Mouse (Mus musculus): Measurements from ENCODE around the gene Gorasp1. TPM values are rescaled to one million over a fixed set of nuclear protein-coding genes. Genes with fewer than 3 reads are reported as not detected.

Gorasp1 gene
- polyA plus RNA-seq, 1 experiment, result 0.49 TPM

DNA sequence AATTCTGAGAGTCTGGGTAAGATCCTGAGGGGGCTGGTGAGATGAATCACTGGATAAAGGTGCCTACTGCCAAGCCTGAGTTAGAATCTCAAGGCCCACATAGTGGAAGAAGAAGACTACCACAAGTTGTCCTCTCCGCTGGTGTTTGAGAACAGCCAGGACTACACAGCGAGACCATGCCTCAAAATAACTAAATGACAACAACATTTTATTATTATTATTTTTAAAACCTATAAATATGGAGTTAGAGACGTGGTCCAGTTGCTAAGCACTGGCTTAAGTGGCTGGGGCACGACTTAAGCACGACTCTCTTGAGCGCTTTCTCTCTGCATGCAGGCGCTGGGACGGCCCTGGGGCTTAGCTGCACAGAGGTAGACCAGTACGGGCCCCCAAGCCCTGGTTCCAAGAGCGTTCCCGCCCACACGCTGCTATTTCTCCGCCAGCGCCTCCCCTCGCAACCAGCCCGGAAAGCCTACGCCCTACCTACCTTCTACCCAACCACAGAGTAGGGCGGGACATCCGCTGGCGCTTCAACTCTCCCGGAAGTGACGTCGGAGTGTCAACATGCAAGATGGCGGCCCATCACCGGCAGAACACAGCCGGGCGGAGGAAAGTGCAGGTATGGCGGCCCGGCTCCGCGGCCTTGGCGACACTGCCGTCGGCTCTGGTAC is 42.9 kb downstream of the Gorasp1 start, which contains the start of gene Wdr48:
Gene Wdr48 (plus strand): TSS at position 540 of the 671 bp plus-strand sequence.
- H3K4me1 ChIP-seq (ENCODE audit: control insufficient read depth), result peaks cover 29% of the 10 kb centered on the region
- peaks cover 4% of the 10 kb centered on the region for H3K9me3 ChIP-seq (ENCODE audit: control insufficient read depth, low read length)
- H3K36me3 ChIP-seq (ENCODE audit: control insufficient read depth), result peaks cover 14% of the 10 kb centered on the region
- H3K4me3 ChIP-seq (replicated peaks), result peak within 1 kb of the TSS; percentile 96
- no peaks in the 10 kb centered on the region for H3K27me3 ChIP-seq (ENCODE audit: control insufficient read depth)
- no peak for TF ChIP-seq GATA1 (IDR thresholded peaks at IDR 0.05; ENCODE audit: low read length)
- TF ChIP-seq TAL1 (IDR thresholded peaks at IDR 0.05; ENCODE audit: low read length), result no peak

DNA sequence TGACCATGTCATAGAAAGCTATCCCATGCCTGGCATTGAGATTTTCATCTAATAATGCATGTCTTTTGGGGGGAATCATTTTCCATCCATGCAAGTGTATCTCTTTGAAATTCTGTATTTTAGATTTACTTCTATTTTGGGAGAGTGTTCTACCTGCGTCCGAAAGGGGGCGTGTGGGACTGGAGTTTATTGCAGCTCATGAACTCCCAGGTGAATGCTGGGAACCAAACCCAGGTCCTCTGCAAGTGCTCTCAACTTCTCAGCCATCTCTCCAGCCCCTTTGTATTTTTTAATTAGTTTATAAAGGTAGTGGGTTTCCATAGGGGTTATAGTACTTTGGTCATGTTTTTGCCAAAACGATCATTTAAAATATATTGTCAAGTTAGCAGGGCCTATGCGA is 43.5 kb downstream of the Gorasp1 start:
- TF ChIP-seq GATA1 (IDR thresholded peaks at IDR 0.05; ENCODE audit: low read length), result no peak
- no peak for TF ChIP-seq TAL1 (IDR thresholded peaks at IDR 0.05; ENCODE audit: low read length)
- H3K36me3 ChIP-seq (ENCODE audit: control insufficient read depth), result peaks cover 10% of the 10 kb centered on the region
- peak overlapping the region; percentile 96 for H3K4me3 ChIP-seq (replicated peaks)
- H3K27me3 ChIP-seq (ENCODE audit: control insufficient read depth), result no peaks in the 10 kb centered on the region
- H3K4me1 ChIP-seq (ENCODE audit: control insufficient read depth), result peaks cover 29% of the 10 kb centered on the region
- H3K9me3 ChIP-seq (ENCODE audit: control insufficient read depth, low read length), result peaks cover 4% of the 10 kb centered on the region

DNA sequence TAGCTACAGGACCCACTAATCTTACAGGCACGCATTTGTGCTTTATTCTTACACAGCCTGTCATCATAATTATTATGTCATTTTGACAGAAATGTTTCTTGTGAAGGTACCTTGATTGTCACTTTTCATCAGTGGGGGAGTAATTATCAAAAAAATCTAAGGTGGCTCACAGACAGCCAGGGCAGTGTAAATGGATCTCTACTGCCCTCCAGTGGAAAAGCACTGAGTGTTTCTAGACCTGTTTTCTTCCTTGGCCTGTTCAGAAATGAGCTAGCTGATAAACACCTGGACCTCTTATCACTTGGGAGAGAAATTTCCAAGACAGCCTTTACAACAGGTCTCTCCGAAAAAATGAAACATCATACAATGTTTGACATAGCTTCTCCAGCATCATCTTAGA is 46.7 kb downstream of the Gorasp1 start:
- no peaks in the 10 kb centered on the region for H3K27me3 ChIP-seq (ENCODE audit: control insufficient read depth)
- H3K4me1 ChIP-seq (ENCODE audit: control insufficient read depth), result peaks cover 24% of the 10 kb centered on the region
- TF ChIP-seq TAL1 (IDR thresholded peaks at IDR 0.05; ENCODE audit: low read length) (no peak), GATA1 (IDR thresholded peaks at IDR 0.05; ENCODE audit: low read length) (no peak)

DNA sequence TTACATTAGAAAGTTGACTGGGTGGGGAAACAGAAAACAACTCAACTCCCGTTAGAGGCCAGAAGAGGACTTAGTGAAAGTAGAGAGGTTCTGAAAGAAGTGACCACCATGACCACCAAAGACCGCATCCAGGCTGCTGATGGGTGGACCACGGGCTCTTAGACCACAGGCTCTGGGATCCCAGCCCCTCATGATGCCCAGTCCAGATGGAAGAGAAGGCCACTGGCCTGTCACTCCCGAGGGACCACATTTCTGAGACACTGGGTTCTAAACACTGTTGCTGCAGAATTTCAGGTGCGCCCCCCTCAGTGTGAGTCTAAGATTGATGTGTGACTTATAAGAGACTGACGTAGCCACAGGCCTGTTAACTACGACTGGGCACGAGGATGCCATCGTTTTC is 47.9 kb downstream of the Gorasp1 start:
- TF ChIP-seq TAL1 (IDR thresholded peaks at IDR 0.05; ENCODE audit: low read length) (no peak), GATA1 (IDR thresholded peaks at IDR 0.05; ENCODE audit: low read length) (no peak)
- no peak overlapping the region for H3K4me3 ChIP-seq (replicated peaks)
- H3K27me3 ChIP-seq (ENCODE audit: control insufficient read depth), result no peaks in the 10 kb centered on the region
- peaks cover 16% of the 10 kb centered on the region for H3K4me1 ChIP-seq (ENCODE audit: control insufficient read depth)
- no peaks in the 10 kb centered on the region for H3K36me3 ChIP-seq (ENCODE audit: control insufficient read depth)
- peaks cover 4% of the 10 kb centered on the region for H3K9me3 ChIP-seq (ENCODE audit: control insufficient read depth, low read length)

More for the DNA sequence above, 46.7 kb downstream of the Gorasp1 start:
- no peaks in the 10 kb centered on the region for H3K36me3 ChIP-seq (ENCODE audit: control insufficient read depth)
- peaks cover 4% of the 10 kb centered on the region for H3K9me3 ChIP-seq (ENCODE audit: control insufficient read depth, low read length)
- no peak overlapping the region for H3K4me3 ChIP-seq (replicated peaks)

DNA sequence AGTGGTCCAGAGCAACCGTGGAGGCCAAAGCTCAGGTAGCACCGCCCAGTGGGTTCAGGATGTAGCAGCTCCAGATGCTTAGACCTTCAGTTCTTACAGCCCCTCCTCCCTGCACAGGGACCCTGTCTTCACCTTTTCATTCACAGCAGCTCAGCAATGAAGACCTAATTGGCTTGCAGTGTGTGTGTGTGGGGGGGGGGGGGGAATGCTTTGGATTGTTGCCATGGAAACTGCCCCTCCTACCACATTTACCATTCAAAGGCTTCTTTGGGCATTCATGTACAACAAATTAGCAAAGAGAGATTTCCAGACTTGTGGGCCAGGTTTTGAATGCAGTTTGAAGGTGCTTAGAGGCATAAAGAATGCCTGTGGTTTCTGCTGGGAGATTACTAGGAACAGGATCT is 48.5 kb downstream of the Gorasp1 start:
- no peak overlapping the region for H3K4me3 ChIP-seq (replicated peaks)
- H3K36me3 ChIP-seq (ENCODE audit: control insufficient read depth), result no peaks in the 10 kb centered on the region
- TF ChIP-seq GATA1 (IDR thresholded peaks at IDR 0.05; ENCODE audit: low read length) (no peak), TAL1 (IDR thresholded peaks at IDR 0.05; ENCODE audit: low read length) (no peak)
- peaks cover 4% of the 10 kb centered on the region for H3K9me3 ChIP-seq (ENCODE audit: control insufficient read depth, low read length)
- H3K4me1 ChIP-seq (ENCODE audit: control insufficient read depth), result peaks cover 10% of the 10 kb centered on the region
- H3K27me3 ChIP-seq (ENCODE audit: control insufficient read depth), result no peaks in the 10 kb centered on the region

DNA sequence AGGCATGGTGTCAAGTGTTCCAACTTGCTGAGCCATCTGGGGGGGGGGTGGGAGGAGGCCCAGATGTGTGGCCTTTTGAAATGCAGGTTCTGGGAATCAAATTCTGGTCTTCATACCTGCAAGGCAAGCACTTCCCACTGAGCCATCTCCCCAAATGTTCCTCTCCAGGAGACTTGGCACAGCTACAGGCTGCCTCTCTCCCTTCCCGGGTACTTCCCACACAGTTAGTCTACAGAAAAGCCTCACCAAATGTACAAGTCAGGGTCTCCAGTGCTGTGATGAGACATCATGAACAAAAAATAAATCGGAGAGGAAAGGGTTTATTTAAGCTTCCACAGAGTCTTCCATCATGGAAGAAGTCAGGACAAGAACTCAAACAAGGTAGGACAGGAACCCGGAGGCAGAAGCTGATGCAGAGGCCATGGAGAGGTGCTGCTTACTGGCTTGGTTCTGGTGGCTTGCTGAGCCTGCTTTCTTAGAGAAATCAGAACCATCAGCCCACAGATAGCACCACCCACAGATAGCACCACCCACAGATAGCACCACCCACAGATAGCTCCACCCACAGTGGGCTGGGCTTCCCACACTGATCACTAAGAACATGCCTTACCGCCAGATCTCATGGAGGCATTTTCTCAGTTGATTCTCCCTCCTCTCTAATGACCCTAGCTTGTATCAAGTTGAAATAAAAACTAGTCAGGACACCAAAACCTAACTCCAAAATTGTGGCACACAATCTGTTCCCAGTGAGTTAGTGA is 50.0 kb downstream of the Gorasp1 start:
- H3K9me3 ChIP-seq (ENCODE audit: control insufficient read depth, low read length), result peaks cover 4% of the 10 kb centered on the region
- H3K4me3 ChIP-seq (replicated peaks), result no peak overlapping the region
- H3K27me3 ChIP-seq (ENCODE audit: control insufficient read depth), result no peaks in the 10 kb centered on the region; the same call in 1 of the 2 replicates
- no peaks in the 10 kb centered on the region for H3K36me3 ChIP-seq (ENCODE audit: control insufficient read depth)
- TF ChIP-seq GATA1 (IDR thresholded peaks at IDR 0.05; ENCODE audit: low read length) (no peak), TAL1 (IDR thresholded peaks at IDR 0.05; ENCODE audit: low read length) (no peak)
- H3K4me1 ChIP-seq (ENCODE audit: control insufficient read depth), result peaks cover 9% of the 10 kb centered on the region

Other genes starting within 250 kb of the Gorasp1 start
- 0.02 TPM in 1 of 2 replicates, not detected in the other for gene Scn10a, start 218.2 kb downstream of the Gorasp1 start, polyA plus RNA-seq (2012)
- not detected in 2 replicates for gene Scn11a, start 112.1 kb downstream of the Gorasp1 start, polyA plus RNA-seq (2012)
- gene Wdr48, start 42.7 kb downstream of the Gorasp1 start, polyA plus RNA-seq (2012), result 1.3 and 1.4 TPM in 2 replicates
- not detected in 2 replicates for gene Ttc21a, start within 50 bp of the Gorasp1 start, polyA plus RNA-seq (2012)
- gene Csrnp1, start 47.1 kb upstream of the Gorasp1 start, polyA plus RNA-seq (2012), result 0.12 and 0.23 TPM in 2 replicates
- gene Xirp1, start 86.0 kb upstream of the Gorasp1 start, polyA plus RNA-seq (2012), result not detected in 2 replicates
- gene Cx3cr1, start 132.3 kb upstream of the Gorasp1 start, polyA plus RNA-seq (2012), result 0.01 TPM in 2 replicates
- gene Ccr8, start 154.5 kb upstream of the Gorasp1 start, polyA plus RNA-seq (2012), result not detected in 2 replicates
- 22.5 and 36.0 TPM in 2 replicates for gene Slc25a38, start 172.8 kb upstream of the Gorasp1 start, polyA plus RNA-seq (2012)
- 245 and 656 TPM in 2 replicates for gene Rpsa, start 190.1 kb upstream of the Gorasp1 start, polyA plus RNA-seq (2012)
- gene Mobp, start 212.1 kb upstream of the Gorasp1 start, polyA plus RNA-seq (2012), result 0.03 TPM in 1 of 2 replicates, not detected in the other

All from erythroblast, embryonic 14.5 days (primary cell).